Mouse (Mus musculus) splenic B cell, adult 2 months (primary cell): Measurements from ENCODE around the gene Nipal3.
A peak's percentile ranks its signal among the peaks of the same experiment; 100 is the strongest.

Experiments
- DNase-seq: peaks from one replicate; pipeline ENCODE4 v3.0.0-alpha.2; 2011; ENCODE audit warnings: low read depth, low spot score
- H3K27me3 ChIP-seq: 2 replicates; pipeline ENCODE4 v1.6.1; 2012; ENCODE audit warnings: mild to moderate bottlenecking, low read length, moderate library complexity, mixed read lengths; ENCODE audit not compliant: control insufficient read depth, poor library complexity, insufficient read depth, severe bottlenecking
- H3K36me3 ChIP-seq: 2 replicates; pipeline ENCODE4 v1.6.1; 2012; ENCODE audit warnings: mild to moderate bottlenecking, low read length, moderate library complexity, mixed read lengths; ENCODE audit not compliant: control insufficient read depth, poor library complexity, insufficient read depth, severe bottlenecking

The Nipal3 gene

GRCm38 (mm10) chr4:135494521-135495396 is at the start of gene Nipal3, which contains the start of gene Stpg1:
Nipal3 (minus strand) TSS chr4:135495038.
Stpg1 (plus strand) TSS chr4:135494790.
- no peaks in the 10 kb centered on the region; the same call in 1 of the 2 replicates for H3K27me3 ChIP-seq
- peak; percentile 96 for DNase-seq
- H3K36me3 ChIP-seq: peaks cover 3% of the 10 kb centered on the region; the same call in 1 of the 2 replicates

DNA sequence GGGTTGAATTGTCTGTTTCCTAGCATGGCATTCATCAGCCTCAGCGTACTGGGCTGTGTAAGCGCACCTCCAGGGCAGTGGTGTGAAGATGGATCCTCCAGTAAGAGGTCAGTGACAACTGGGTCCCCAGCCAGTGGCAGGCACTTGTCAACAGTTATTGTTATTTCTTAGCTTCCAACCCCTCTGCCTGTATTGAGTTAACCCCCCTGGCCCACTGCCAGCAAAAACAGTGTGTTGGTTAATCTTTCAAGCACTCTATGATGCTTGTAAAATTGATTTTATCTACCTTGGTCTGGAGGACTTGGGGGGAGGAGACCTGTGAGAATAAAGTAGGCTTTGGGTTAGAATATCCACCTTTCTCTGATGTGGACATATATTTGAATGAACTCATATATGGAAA is 49.4 kb upstream of the Nipal3 start:
- no peaks in the 10 kb centered on the region for H3K27me3 ChIP-seq
- H3K36me3 ChIP-seq: no peaks in the 10 kb centered on the region
- DNase-seq: no peak

DNA sequence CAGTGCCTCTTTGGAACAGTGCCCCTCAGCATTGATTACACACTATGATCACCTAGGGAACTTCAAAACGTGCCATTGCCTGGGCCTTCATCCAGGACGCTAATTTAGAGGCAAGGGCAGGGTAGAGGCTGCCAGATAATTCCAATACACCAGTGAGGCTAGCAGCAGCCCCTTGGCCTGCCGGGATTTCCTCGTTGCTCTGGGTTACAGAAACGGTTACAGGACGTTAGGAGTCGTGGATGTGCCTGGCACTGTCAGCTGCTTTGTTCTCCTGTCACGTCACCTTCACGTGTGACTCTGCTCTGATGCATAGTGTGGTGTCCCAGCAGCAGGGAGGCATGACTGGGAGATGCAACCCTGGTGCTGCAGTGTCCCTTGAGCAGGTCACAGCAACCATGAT is 45.2 kb upstream of the Nipal3 start:
- no peaks in the 10 kb centered on the region for H3K36me3 ChIP-seq
- H3K27me3 ChIP-seq: no peaks in the 10 kb centered on the region
- no peak for DNase-seq

- DNase-seq: no peak
- no peaks in the 10 kb centered on the region for H3K36me3 ChIP-seq
- no peaks in the 10 kb centered on the region for H3K27me3 ChIP-seq
These were observed 44.2 kb upstream of the Nipal3 start for GRCm38 (mm10) chr4:135539056-135539455.

GRCm38 (mm10) chr4:135535021-135535420 is 40.2 kb upstream of the Nipal3 start:
- H3K27me3 ChIP-seq: no peaks in the 10 kb centered on the region
- DNase-seq: no peak
- no peaks in the 10 kb centered on the region for H3K36me3 ChIP-seq

DNA sequence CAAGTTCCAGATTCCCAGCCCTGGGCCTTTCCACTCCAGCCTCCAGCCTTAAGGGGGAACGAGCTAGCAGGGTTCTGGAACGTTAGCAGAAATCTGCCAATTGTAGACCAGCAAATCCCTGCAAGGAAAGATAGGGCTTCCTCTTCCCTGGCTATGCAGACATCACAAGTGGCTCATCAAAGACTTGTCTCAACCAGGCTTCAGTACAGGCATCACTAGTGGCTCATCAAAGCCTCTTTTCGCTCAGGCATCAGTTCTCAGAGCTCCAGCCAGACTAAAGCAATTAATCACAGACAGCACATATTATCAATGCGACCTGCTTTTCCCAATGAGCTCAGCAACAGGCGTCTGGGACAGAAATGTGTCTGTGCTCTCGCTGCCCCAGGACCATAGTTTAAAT is 38.2 kb upstream of the Nipal3 start:
- DNase-seq: no peak

DNA sequence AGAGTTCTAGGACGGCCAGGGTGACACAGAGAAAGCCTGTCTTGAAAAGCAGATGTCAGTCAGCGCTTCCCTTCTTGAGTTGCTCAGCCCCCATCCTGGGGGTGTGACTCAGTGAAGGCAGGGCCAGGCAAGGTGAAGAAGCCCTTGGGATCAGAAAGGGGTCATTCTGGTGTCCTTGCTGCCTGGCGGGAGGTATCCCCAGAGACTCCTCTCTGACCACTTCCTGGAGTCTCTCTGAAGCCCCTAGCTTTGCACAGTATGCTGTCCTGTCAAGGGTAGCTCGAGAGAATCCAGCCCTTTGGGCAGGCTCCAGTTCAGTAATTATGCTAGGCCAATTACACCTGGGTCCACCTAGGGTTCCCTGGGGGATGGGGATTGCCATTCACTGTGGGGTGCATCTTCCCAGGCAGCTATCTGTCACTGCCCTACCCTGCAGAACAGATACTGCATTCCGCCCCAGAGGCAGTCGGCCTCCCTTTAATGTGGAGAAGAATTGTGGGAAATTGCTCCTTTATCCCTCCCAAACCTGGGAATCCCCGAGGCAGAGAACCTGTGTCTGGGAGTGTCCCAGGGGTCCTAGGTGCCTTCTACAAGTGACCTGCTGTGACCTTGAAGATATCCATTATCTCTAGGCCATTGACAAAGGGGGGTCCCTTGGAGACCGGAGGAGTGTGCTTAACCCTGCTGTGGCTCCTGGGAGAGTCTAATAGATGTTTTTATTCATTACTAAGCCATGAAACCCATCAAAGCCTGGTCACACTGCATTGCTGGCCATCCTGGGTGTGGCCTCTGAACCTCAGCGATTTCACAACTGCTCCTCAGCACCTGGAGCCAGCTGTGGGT is 37.2 kb upstream of the Nipal3 start:
- DNase-seq: no peak
- Histone ChIP-seq H3K36me3 (no peaks in the 10 kb centered on the region), H3K27me3 (no peaks in the 10 kb centered on the region)

More for the DNA sequence above, 38.2 kb upstream of the Nipal3 start:
- Histone ChIP-seq H3K27me3 (no peaks in the 10 kb centered on the region), H3K36me3 (no peaks in the 10 kb centered on the region)

DNA sequence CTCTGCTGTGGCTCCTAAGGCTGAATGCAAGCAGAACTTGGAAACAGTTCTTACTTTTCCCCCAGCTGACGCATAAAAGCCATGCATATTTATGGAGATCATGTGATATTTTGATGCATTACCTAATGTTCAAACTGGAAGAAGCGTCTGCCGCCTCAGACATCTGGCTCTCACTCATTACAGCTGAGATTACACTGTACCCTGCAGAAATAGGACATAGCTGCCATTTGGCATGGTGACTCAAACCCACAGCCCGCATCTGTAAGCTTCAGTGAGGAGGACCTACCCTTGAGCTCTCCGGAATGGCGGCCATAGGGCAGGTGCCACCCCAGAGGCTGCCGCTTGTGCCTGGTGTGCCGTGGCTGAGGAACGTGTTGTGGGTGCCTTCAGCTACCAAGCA is 36.4 kb upstream of the Nipal3 start:
- no peak for DNase-seq
- H3K27me3 ChIP-seq: no peaks in the 10 kb centered on the region
- H3K36me3 ChIP-seq: no peaks in the 10 kb centered on the region

- peak; percentile 12 for DNase-seq
- no peaks in the 10 kb centered on the region for H3K27me3 ChIP-seq
These were observed 35.4 kb upstream of the Nipal3 start for GRCm38 (mm10) chr4:135530270-135530669.

GRCm38 (mm10) chr4:135526039-135526710 is 31.3 kb upstream of the Nipal3 start:
- Histone ChIP-seq H3K27me3 (no peaks in the 10 kb centered on the region), H3K36me3 (no peaks in the 10 kb centered on the region)
- no peak for DNase-seq

More at GRCm38 (mm10) chr4:135530270-135530669, 35.4 kb upstream of the Nipal3 start:
- no peaks in the 10 kb centered on the region for H3K36me3 ChIP-seq

GRCm38 (mm10) chr4:135525057-135525456 is 30.2 kb upstream of the Nipal3 start:
- DNase-seq: no peak
- no peaks in the 10 kb centered on the region for H3K36me3 ChIP-seq
- no peaks in the 10 kb centered on the region for H3K27me3 ChIP-seq

DNA sequence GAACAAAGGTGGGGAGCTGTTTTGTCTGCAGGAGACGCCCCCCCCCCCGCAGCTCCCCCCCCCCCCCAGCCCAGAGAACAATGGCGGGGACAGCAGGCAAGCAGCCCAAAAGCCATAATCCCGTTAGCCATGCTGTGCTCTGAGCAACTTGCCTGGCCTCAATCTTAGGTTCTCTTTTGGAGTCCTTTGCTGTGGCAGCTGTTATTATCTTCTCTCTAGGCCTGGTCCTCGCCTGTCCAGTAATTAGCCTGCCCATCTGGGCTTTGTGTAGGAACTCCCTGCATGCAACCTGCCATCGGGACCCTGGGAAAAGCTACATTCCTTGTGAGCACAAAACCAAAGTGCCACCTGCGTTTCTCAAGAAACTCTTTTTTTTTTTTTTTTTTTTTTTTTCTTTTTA is 29.1 kb upstream of the Nipal3 start:
- Histone ChIP-seq H3K36me3 (no peaks in the 10 kb centered on the region), H3K27me3 (no peaks in the 10 kb centered on the region)
- DNase-seq: no peak

GRCm38 (mm10) chr4:135520421-135520820 is 25.6 kb upstream of the Nipal3 start:
- Histone ChIP-seq H3K27me3 (no peaks in the 10 kb centered on the region), H3K36me3 (no peaks in the 10 kb centered on the region)
- DNase-seq: no peak

GRCm38 (mm10) chr4:135518135-135518534 is 23.3 kb upstream of the Nipal3 start:
- H3K36me3 ChIP-seq: no peaks in the 10 kb centered on the region
- no peaks in the 10 kb centered on the region for H3K27me3 ChIP-seq
- no peak for DNase-seq
